In the genomic region with DNA sequence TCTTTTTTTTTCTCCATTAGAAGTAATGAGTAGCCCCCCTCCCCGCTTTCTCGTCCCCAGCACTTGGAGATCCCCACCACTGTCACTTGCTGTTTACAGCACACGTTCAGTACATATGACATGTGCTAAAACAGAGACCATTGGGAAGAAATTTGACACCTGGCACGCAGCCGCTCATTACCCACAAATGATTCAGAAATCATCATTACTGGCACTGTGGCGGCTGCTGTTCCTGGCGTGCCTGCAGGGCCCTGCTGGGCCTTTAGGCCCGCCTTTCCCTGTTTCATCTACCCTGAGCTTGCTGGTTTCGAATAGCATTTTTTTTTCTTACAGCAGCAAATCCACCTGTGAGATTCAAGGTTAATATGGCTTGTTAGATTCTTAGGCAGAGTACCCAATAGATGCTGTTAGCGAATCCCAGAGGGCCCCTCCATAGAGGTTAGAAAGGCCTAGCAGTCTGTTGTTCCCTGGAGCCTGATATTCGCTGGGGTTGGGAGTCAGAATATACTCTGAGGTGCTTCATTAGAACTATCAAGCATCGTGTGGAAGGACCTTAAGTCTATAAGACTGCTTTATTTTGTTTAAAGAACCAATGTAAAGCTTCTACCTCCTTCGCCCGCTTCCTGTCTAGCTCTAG, we compare ENCODE assay signal across 12 mouse cellular contexts.
A peak's percentile ranks its signal among the peaks of the same experiment; 100 is the strongest.
DNase-seq lines count a peak whose midpoint lies in the region; ATAC-seq lines count a peak whose summit lies in the region.
"Had no signal": no experiment of that assay in that cellular context is flagged by ENCODE, and none has a peak within 500 bp of the region (broad histone marks: within the 10 kb centered on the region; RNA-seq: fewer than 3 reads in every experiment).

No protein-coding gene starts in this region.

- H3K36me3 ChIP-seq in forebrain, embryonic 13.5 days (ENCODE audit: poor library complexity, severe bottlenecking) = no peaks in the 10 kb centered on the region
- H3K36me3 ChIP-seq in midbrain, embryonic 14.5 days (ENCODE audit: control insufficient read depth, insufficient read depth, low read length) = no peaks in the 10 kb centered on the region
- H3K36me3 ChIP-seq in heart, embryonic 10.5 days = no peaks in the 10 kb centered on the region

- peaks cover 22% of the 10 kb centered on the region for H3K4me1 ChIP-seq in forebrain, embryonic 13.5 days
- peaks cover 19% of the 10 kb centered on the region; the same call in 1 of the 2 replicates for H3K4me1 ChIP-seq in midbrain, embryonic 14.5 days (ENCODE audit: control insufficient read depth, insufficient read depth, low read length)
- H3K4me1 ChIP-seq in heart, embryonic 10.5 days = no peaks in the 10 kb centered on the region
- H3K4me1 ChIP-seq: megakaryocyte, embryonic 14.5 days had no signal

- no peak overlapping the region for H3K4me2 ChIP-seq in forebrain, embryonic 13.5 days
- H3K4me2 ChIP-seq in midbrain, embryonic 14.5 days (ENCODE audit: low read length) = no peak overlapping the region

- no peaks in the 10 kb centered on the region for H3K9me3 ChIP-seq in forebrain, embryonic 13.5 days (replicated peaks)
- no peaks in the 10 kb centered on the region for H3K9me3 ChIP-seq in midbrain, embryonic 14.5 days (ENCODE audit: control insufficient read depth, low read length)
- no peaks in the 10 kb centered on the region for H3K9me3 ChIP-seq in heart, embryonic 10.5 days
- H3K9me3 ChIP-seq: megakaryocyte, embryonic 14.5 days had no signal

- no peaks in the 10 kb centered on the region for H3K27me3 ChIP-seq in forebrain, embryonic 13.5 days
- H3K27me3 ChIP-seq in midbrain, embryonic 14.5 days (ENCODE audit: control insufficient read depth, insufficient read depth, low read length) = no peaks in the 10 kb centered on the region
- no peaks in the 10 kb centered on the region for H3K27me3 ChIP-seq in heart, embryonic 10.5 days (ENCODE audit: insufficient read depth, poor library complexity, severe bottlenecking)
- H3K27me3 ChIP-seq: megakaryocyte, embryonic 14.5 days had no signal

- WGBS in forebrain, embryonic 13.5 days = 47% methylated on average over 14 of the region's 14 CpGs
- WGBS in midbrain, embryonic 14.5 days = 66% methylated on average over 14 of the region's 14 CpGs
- 81% methylated on average over 14 of the region's 14 CpGs for WGBS in heart, embryonic 10.5 days

- no peak overlapping the region for H3K9ac ChIP-seq in forebrain, embryonic 13.5 days
- no peak overlapping the region for H3K9ac ChIP-seq in midbrain, embryonic 14.5 days (replicated peaks; ENCODE audit: low read length)
- H3K9ac ChIP-seq: liver, embryonic 14.5 days had no signal

- H3K4me3 ChIP-seq in forebrain, embryonic 13.5 days = no peak overlapping the region
- H3K4me3 ChIP-seq in midbrain, embryonic 14.5 days (replicated peaks; ENCODE audit: low read depth, low read length) = no peak overlapping the region
- H3K4me3 ChIP-seq in heart, embryonic 10.5 days = no peak overlapping the region
- H3K4me3 ChIP-seq: megakaryocyte, embryonic 14.5 days had no signal

- intact Hi-C loops in left cerebral cortex, postnatal 4 days (cut with DNase I) = loop anchor here (10.0 kb wide), 1 partner anchor 118 kb away; no protein-coding TSS in a partner anchor
- intact Hi-C loops in left cerebral cortex, postnatal 10 days (cut with DNase I) = no loop called here

- peak overlapping the region; percentile 12; the same call in 1 of the 2 replicates for H3K27ac ChIP-seq in forebrain, embryonic 13.5 days
- H3K27ac ChIP-seq in midbrain, embryonic 14.5 days (replicated peaks; ENCODE audit: low read depth, low read length) = peak overlapping the region; percentile 62
- no peak overlapping the region for H3K27ac ChIP-seq in heart, embryonic 10.5 days
- H3K27ac ChIP-seq: liver, embryonic 14.5 days had no signal

- no peak for DNase-seq in cerebellum, adult 11 months
- peak; percentile 53 for DNase-seq in left cerebral cortex, postnatal 4 days
- no peak for DNase-seq in left cerebral cortex, postnatal 10 days (ENCODE audit: extremely low spot score in 1 of 2, low spot score in 2 of 2)
- peak; percentile 54 for DNase-seq in midbrain, embryonic 14.5 days
- DNase-seq in heart, embryonic 10.5 days (ENCODE audit: low spot score) = no peak
- no peak for DNase-seq in kidney, adult 8-10 months
- DNase-seq: kidney, adult 18-20 months; thymus, postnatal 14 days had no signal

- ATAC-seq in cerebellum, adult (ENCODE audit: insufficient number of reproducible peaks, low FRiP score, low TSS enrichment) = peak; percentile 50; the same call in 1 of the 2 replicates
- ATAC-seq in forebrain, embryonic 13.5 days = peak; percentile 84
- ATAC-seq in midbrain, embryonic 14.5 days (ENCODE audit: low FRiP score, low TSS enrichment) = 0 out of 2 replicates have a peak, but pooled peaks have one; percentile 17

Comparison
In these comparisons a context has a peak if more than half of its experiments do, and no peak if none do; other contexts are left out.
1. DNase-seq: peak in left cerebral cortex, postnatal 4 days (single experiment) and midbrain, embryonic 14.5 days (single experiment); none in cerebellum, adult 11 months (single experiment), left cerebral cortex, postnatal 10 days (0 of 2), heart, embryonic 10.5 days (single experiment) and kidney, adult 8-10 months (0 of 2).
2. ATAC-seq: peak in every context shown above with its lines; median percentile 84 in forebrain, embryonic 13.5 days; 50 in cerebellum, adult; 17 in midbrain, embryonic 14.5 days.